Mouse (Mus musculus) CD8-positive naive resting alpha-beta T cell, adult 57 days (primary cell): Measurements from ENCODE around the gene Thumpd2. TPM values are rescaled to one million over a fixed set of nuclear protein-coding genes. Genes with fewer than 3 reads are reported as not detected.

Experiments
- total RNA-seq: library from RNA; stranded (reverse); gene quantifications from one replicate; pipeline ENCODE4 v1.2.4, GENCODE M21; 2023

Gene Thumpd2
- 13.6 TPM for total RNA-seq

DNA sequence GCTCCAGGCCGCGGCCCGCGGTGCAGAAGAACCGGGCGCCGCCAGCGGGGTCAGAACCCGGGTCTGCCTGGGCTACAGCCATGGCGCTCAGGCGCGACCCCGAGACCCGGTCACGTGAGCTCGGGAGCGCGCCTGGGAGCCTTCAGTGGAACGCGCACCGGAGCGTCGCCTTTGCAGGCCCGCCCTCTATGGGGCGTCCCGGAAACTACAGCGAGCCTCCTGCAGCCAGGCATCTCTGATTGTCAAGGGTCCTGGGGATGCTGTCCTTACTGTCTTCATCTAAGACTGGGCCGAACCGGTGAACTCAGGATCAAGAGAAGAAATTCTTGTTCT lies at the start of gene Thumpd2:
TSS of gene Thumpd2 (minus strand) at position 104 of the 333 bp plus-strand sequence.

Other genes with a start within 250 kb of the Thumpd2 start
- not detected for gene Tmem178, start 120.5 kb downstream of the Thumpd2 start, total RNA-seq